Mouse (Mus musculus) testis, adult 2 months (tissue): ENCODE results near the gene Slc18a2.

Experiments used
- CTCF ChIP-seq: fragments of 200-500 bp; IDR thresholded peaks from 2 replicates; pipeline ENCODE4 v1.5.1; 2012; ENCODE audit warnings: low read depth, mild to moderate bottlenecking, inconsistent platforms, low read length, moderate library complexity; ENCODE audit not compliant: control insufficient read depth, insufficient read depth, insufficient replicate concordance
- POLR2A ChIP-seq: fragments of 200-500 bp; IDR thresholded peaks from 2 replicates; pipeline ENCODE4 v1.6.1; 2012; ENCODE audit warnings: low read depth, mild to moderate bottlenecking, inconsistent platforms, low read length, moderate library complexity; ENCODE audit not compliant: control insufficient read depth

DNA sequence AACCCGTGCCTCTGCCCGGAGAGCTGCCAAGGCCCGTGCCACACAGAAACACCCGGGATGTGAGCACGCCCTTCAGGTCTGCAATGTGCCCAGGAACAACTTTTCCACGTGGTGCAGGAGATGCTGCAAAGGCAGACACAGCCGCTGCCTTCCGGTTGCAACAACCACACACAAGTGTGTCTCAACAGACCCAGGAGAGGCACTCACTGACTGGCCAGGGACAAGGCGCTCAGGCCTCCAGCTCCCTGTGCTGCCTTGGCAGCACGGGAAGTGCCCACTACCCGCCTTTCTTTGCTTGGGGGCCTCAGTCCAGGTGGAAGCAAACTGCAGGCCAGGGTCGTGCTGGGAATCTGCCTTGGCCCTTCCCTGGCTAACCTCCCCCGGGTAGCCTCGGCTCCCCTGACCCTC, 83.6 kb downstream of the Slc18a2 start:
- TF ChIP-seq POLR2A (no peak), CTCF (no peak)
